Mouse (Mus musculus) heart, adult 10 weeks (tissue): ENCODE measurements around the gene Ufl1. TPM values are rescaled to one million over a fixed set of nuclear protein-coding genes. Genes with fewer than 3 reads are reported as not detected.

ENCODE experiments used
- polyA plus RNA-seq: library from polyadenylated mRNA; stranded (reverse); fragments of 350-450 nt; fragmentation: Illumina TruSeq; extraction: RNeasy Lipid Tissue Mini Kit (QIAGEN cat#74804); gene quantifications from one replicate; pipeline ENCODE4 v1.2.3, GENCODE M21; 2014; ENCODE audit warnings: low read depth, low replicate concordance

Gene Ufl1
- 21.9 TPM for polyA plus RNA-seq

DNA sequence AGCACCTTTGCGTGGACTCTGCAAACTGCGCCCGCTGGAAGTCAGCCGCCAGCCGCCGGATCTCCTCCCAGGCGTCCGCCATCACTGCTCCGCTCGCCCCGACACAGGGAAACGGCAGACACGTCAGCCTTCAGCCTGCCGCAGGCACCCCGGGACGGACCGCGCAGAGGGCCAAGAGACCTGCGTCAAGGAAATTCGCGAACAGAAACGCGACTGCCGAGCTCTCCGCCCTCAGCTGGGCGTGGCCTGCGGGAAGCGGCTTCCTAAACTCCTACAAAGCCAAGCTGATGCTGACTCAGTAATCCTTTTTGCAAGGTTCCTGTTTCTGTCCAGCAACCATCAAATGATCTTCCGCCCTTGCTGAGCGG is at the start of gene Ufl1:
Gene Ufl1 (minus strand): TSS at position 151 of the 368 bp plus-strand sequence.

DNA sequence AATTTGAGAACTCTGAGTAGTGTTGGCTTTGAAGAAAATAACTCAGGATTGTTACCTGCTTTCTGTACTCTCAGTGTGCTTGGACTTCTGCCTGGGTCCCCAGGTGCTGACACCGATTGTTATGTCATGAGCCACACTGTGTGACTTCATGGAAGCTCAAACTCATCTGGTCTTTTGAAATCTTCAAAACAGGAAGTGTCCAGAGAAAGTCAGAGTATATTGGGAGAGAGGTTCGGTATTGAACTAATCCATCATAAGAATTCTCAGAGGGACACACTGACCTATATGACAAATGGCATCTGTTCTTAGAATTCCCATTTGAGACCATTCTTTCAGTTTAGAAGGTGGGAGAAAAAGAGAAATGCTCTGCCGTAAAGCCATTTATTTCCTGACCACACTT is 38.8 kb downstream of the Ufl1 start, which contains the start of gene Fhl5:
Gene Fhl5 (minus strand): TSS at position 101 of the 400 bp plus-strand sequence.

Other genes with a start within 250 kb of the Ufl1 start
- not detected for gene Fhl5, start 38.9 kb downstream of the Ufl1 start, polyA plus RNA-seq